Mouse (Mus musculus) embryonic facial prominence, embryonic 13.5 days (tissue): Measurements from ENCODE around the gene Tmem184b. TPM values are rescaled to one million over a fixed set of nuclear protein-coding genes. Genes with fewer than 3 reads are reported as not detected.

Experiments
- ATAC-seq: fragments of 200-750 bp; cut with Nextera tagmentation; 2 replicates; pipeline ENCODE4 v1.8.0; 2017; ENCODE audit warnings: low read depth; ENCODE audit not compliant: insufficient number of reproducible peaks, insufficient read depth, low FRiP score, low TSS enrichment
- H3K27ac ChIP-seq: fragments of 300-500 bp; sonication (generic); 2 replicates; pipeline ENCODE4 v1.5.1; 2015; ENCODE audit warnings: moderate library complexity, mild to moderate bottlenecking, inconsistent platforms
- H3K27me3 ChIP-seq: fragments of 300-500 bp; sonication (generic); 2 replicates; pipeline ENCODE4 v1.6.1; 2015; ENCODE audit warnings: mild to moderate bottlenecking, inconsistent platforms
- H3K36me3 ChIP-seq: fragments of 300-500 bp; sonication (generic); 2 replicates; pipeline ENCODE4 v1.6.1; 2015; ENCODE audit warnings: mild to moderate bottlenecking, inconsistent platforms
- H3K4me1 ChIP-seq: fragments of 300-500 bp; sonication (generic); 2 replicates; pipeline ENCODE4 v1.6.1; 2015; ENCODE audit warnings: inconsistent platforms
- H3K4me2 ChIP-seq: fragments of 300-500 bp; sonication (generic); 2 replicates; pipeline ENCODE4 v1.6.1; 2015; ENCODE audit warnings: moderate library complexity, mild to moderate bottlenecking, inconsistent platforms
- H3K4me3 ChIP-seq: fragments of 300-500 bp; sonication (generic); 2 replicates; pipeline ENCODE4 v1.5.1; 2015; ENCODE audit warnings: mild to moderate bottlenecking, inconsistent platforms
- H3K9ac ChIP-seq: fragments of 300-500 bp; sonication (generic); 2 replicates; pipeline ENCODE4 v1.6.1; 2015; ENCODE audit warnings: mild to moderate bottlenecking, inconsistent platforms
- H3K9me3 ChIP-seq: fragments of 300-500 bp; sonication (generic); 2 replicates; pipeline ENCODE4 v1.6.1; 2016; ENCODE audit warnings: inconsistent platforms
- WGBS: fragments of 180-500 bp; shearing (Covaris S2); methylation state at CpG from one replicate; pipeline ENCODE4 v1.1.7; 2015; ENCODE audit warnings: mixed read lengths; 5-methylcytosine and 5-hydroxymethylcytosine counted together
- polyA plus RNA-seq: library from polyadenylated mRNA; unstranded; fragments of >200 nt; fragmentation: Nextera tagmentation; extraction: Ambion mirVana; gene quantifications from 2 replicates; pipeline ENCODE4 v1.2.1, GENCODE M21; 2015

The Tmem184b gene
- polyA plus RNA-seq, 1 experiment from 2014 or later: 67.1 TPM

- no peaks in the 10 kb centered on the region for H3K36me3 ChIP-seq
- peak overlapping the region; percentile 81; the same call in 1 of the 2 replicates for H3K9ac ChIP-seq
- 62% methylated on average over 8 of the region's 8 CpGs for WGBS
- no peak overlapping the region for H3K27ac ChIP-seq
- ATAC-seq: no peak
- peaks cover 22% of the 10 kb centered on the region for H3K4me1 ChIP-seq
- peak overlapping the region; percentile 74 for H3K4me3 ChIP-seq
- H3K4me2 ChIP-seq: peak overlapping the region; percentile 89
- H3K27me3 ChIP-seq: peaks cover 6% of the 10 kb centered on the region; the same call in 1 of the 2 replicates
- no peaks in the 10 kb centered on the region for H3K9me3 ChIP-seq
Observed at GRCm38 (mm10) chr15:79348651-79349050, 54.7 kb downstream of the Tmem184b start.

- Histone ChIP-seq H3K4me1 (peaks cover 22% of the 10 kb centered on the region), H3K27ac (peak overlapping the region; percentile 94), H3K27me3 (peaks cover 6% of the 10 kb centered on the region; the same call in 1 of the 2 replicates), H3K36me3 (no peaks in the 10 kb centered on the region), H3K4me3 (peak overlapping the region; percentile 74), H3K4me2 (peak overlapping the region; percentile 89), H3K9ac (peak overlapping the region; percentile 81), H3K9me3 (no peaks in the 10 kb centered on the region)
- peak; percentile 74 for ATAC-seq
- WGBS: 1% methylated on average over 40 of the region's 46 CpGs
Observed at GRCm38 (mm10) chr15:79347845-79348506, 55.4 kb downstream of the Tmem184b start.

- Histone ChIP-seq H3K9ac (peak overlapping the region; percentile 81), H3K4me3 (peak overlapping the region; percentile 74), H3K27ac (peak overlapping the region; percentile 94), H3K4me1 (peaks cover 22% of the 10 kb centered on the region), H3K36me3 (no peaks in the 10 kb centered on the region), H3K9me3 (no peaks in the 10 kb centered on the region), H3K27me3 (peaks cover 6% of the 10 kb centered on the region; the same call in 1 of the 2 replicates), H3K4me2 (peak overlapping the region; percentile 89)
- under 1% methylated on average over 60 of the region's 61 CpGs for WGBS
- peak; percentile 83 for ATAC-seq
Observed at GRCm38 (mm10) chr15:79347165-79347844, 56.1 kb downstream of the Tmem184b start.

- peak within 1 kb of the TSS; percentile 94 for H3K27ac ChIP-seq
- peaks cover 6% of the 10 kb centered on the region; the same call in 1 of the 2 replicates for H3K27me3 ChIP-seq
- peak within 1 kb of the TSS; percentile 89 for H3K4me2 ChIP-seq
- H3K9ac ChIP-seq: peak within 1 kb of the TSS; percentile 81
- peak within 1 kb of the TSS; percentile 74 for H3K4me3 ChIP-seq
- WGBS: 50% methylated on average over 8 of the region's 8 CpGs
- no peaks in the 10 kb centered on the region for H3K36me3 ChIP-seq
- no peak for ATAC-seq
- peaks cover 18% of the 10 kb centered on the region for H3K4me1 ChIP-seq
- no peaks in the 10 kb centered on the region for H3K9me3 ChIP-seq
Observed at GRCm38 (mm10) chr15:79346051-79346793, 57.1 kb downstream of the Tmem184b start, which contains the start of gene Maff. TSS of gene Maff (plus strand) at chr15:79346621.

GRCm38 (mm10) chr15:79344627-79345026, 58.7 kb downstream of the Tmem184b start:
- H3K4me2 ChIP-seq: no peak overlapping the region

GRCm38 (mm10) chr15:79342641-79343337, 60.6 kb downstream of the Tmem184b start:
- Histone ChIP-seq H3K4me2 (no peak overlapping the region), H3K4me3 (no peak overlapping the region), H3K27me3 (no peaks in the 10 kb centered on the region), H3K36me3 (no peaks in the 10 kb centered on the region), H3K9ac (no peak overlapping the region), H3K9me3 (no peaks in the 10 kb centered on the region), H3K27ac (no peak overlapping the region), H3K4me1 (peaks cover 4% of the 10 kb centered on the region; the same call in 1 of the 2 replicates)
- WGBS: 75% methylated on average over 6 of the region's 6 CpGs
- no peak for ATAC-seq

More at GRCm38 (mm10) chr15:79344627-79345026, 58.7 kb downstream of the Tmem184b start:
- H3K4me3 ChIP-seq: no peak overlapping the region
- H3K27me3 ChIP-seq: peaks cover 6% of the 10 kb centered on the region; the same call in 1 of the 2 replicates
- H3K9me3 ChIP-seq: no peaks in the 10 kb centered on the region
- ATAC-seq: no peak
- peaks cover 14% of the 10 kb centered on the region for H3K4me1 ChIP-seq
- H3K36me3 ChIP-seq: no peaks in the 10 kb centered on the region
- H3K27ac ChIP-seq: no peak overlapping the region
- H3K9ac ChIP-seq: no peak overlapping the region
- 81% methylated on average over 4 of the region's 4 CpGs for WGBS

GRCm38 (mm10) chr15:79338978-79339377, 64.4 kb downstream of the Tmem184b start:
- Histone ChIP-seq H3K27ac (no peak overlapping the region), H3K9me3 (no peaks in the 10 kb centered on the region), H3K4me1 (peaks cover 9% of the 10 kb centered on the region), H3K9ac (no peak overlapping the region), H3K4me2 (no peak overlapping the region), H3K27me3 (no peaks in the 10 kb centered on the region), H3K36me3 (no peaks in the 10 kb centered on the region), H3K4me3 (no peak overlapping the region)
- WGBS: 74% methylated on average over 5 of the region's 5 CpGs
- no peak for ATAC-seq

- Histone ChIP-seq H3K9ac (peak overlapping the region; percentile 21; the same call in 1 of the 2 replicates), H3K4me1 (peaks cover 9% of the 10 kb centered on the region), H3K36me3 (no peaks in the 10 kb centered on the region), H3K9me3 (no peaks in the 10 kb centered on the region), H3K4me2 (no peak overlapping the region), H3K27ac (no peak overlapping the region), H3K27me3 (no peaks in the 10 kb centered on the region), H3K4me3 (no peak overlapping the region)
- WGBS: 47% methylated on average over 7 of the region's 7 CpGs
- no peak for ATAC-seq
Observed at GRCm38 (mm10) chr15:79335061-79335655, 68.2 kb downstream of the Tmem184b start.

GRCm38 (mm10) chr15:79333409-79333808, 70.0 kb downstream of the Tmem184b start:
- Histone ChIP-seq H3K36me3 (no peaks in the 10 kb centered on the region), H3K4me2 (no peak overlapping the region), H3K4me1 (peaks cover 9% of the 10 kb centered on the region), H3K9ac (no peak overlapping the region), H3K27me3 (no peaks in the 10 kb centered on the region), H3K4me3 (no peak overlapping the region), H3K9me3 (no peaks in the 10 kb centered on the region), H3K27ac (no peak overlapping the region)
- WGBS: 66% methylated on average over 4 of the region's 4 CpGs
- no peak for ATAC-seq

GRCm38 (mm10) chr15:79330521-79330920, 72.8 kb downstream of the Tmem184b start:
- peaks cover 30% of the 10 kb centered on the region for H3K4me1 ChIP-seq
- H3K36me3 ChIP-seq: no peaks in the 10 kb centered on the region
- H3K4me3 ChIP-seq: no peak overlapping the region
- no peak overlapping the region for H3K27ac ChIP-seq
- no peak overlapping the region for H3K4me2 ChIP-seq
- WGBS: 48% methylated on average over 4 of the region's 4 CpGs
- H3K27me3 ChIP-seq: no peaks in the 10 kb centered on the region
- H3K9me3 ChIP-seq: no peaks in the 10 kb centered on the region
- H3K9ac ChIP-seq: no peak overlapping the region
- no peak for ATAC-seq

- no peak for ATAC-seq
- H3K4me1 ChIP-seq: peaks cover 30% of the 10 kb centered on the region
- WGBS: 81% methylated on average over 6 of the region's 6 CpGs
Observed at GRCm38 (mm10) chr15:79329979-79330363, 73.4 kb downstream of the Tmem184b start.

More at GRCm38 (mm10) chr15:79329979-79330363, 73.4 kb downstream of the Tmem184b start:
- Histone ChIP-seq H3K9me3 (no peaks in the 10 kb centered on the region), H3K27ac (no peak overlapping the region), H3K4me3 (no peak overlapping the region), H3K27me3 (no peaks in the 10 kb centered on the region), H3K9ac (no peak overlapping the region), H3K36me3 (no peaks in the 10 kb centered on the region), H3K4me2 (no peak overlapping the region)
